Mouse (Mus musculus): ENCODE results near the gene Ablim1. TPM values are rescaled to one million over a fixed set of nuclear protein-coding genes. Genes with fewer than 3 reads are reported as not detected.

Gene Ablim1
- total RNA-seq, 2 experiments from 2014 or later: 10.0 to 12.6 TPM

- ATAC-seq (replicated peaks; ENCODE audit: low FRiP score, poor library complexity, severe bottlenecking): no peak
These were observed 216.3 kb downstream of the Ablim1 start for GRCm38 (mm10) chr19:57098241-57099093.

- ATAC-seq (replicated peaks; ENCODE audit: low FRiP score, poor library complexity, severe bottlenecking): no peak
These were observed 219.4 kb downstream of the Ablim1 start for GRCm38 (mm10) chr19:57095340-57095739.

GRCm38 (mm10) chr19:57093698-57094004 is 221.1 kb downstream of the Ablim1 start:
- no peak for ATAC-seq (replicated peaks; ENCODE audit: low FRiP score, poor library complexity, severe bottlenecking)

GRCm38 (mm10) chr19:57092958-57093697 is 221.6 kb downstream of the Ablim1 start:
- ATAC-seq (replicated peaks; ENCODE audit: low FRiP score, poor library complexity, severe bottlenecking): no peak

GRCm38 (mm10) chr19:57091278-57091677 is 223.4 kb downstream of the Ablim1 start:
- no peak for ATAC-seq (replicated peaks; ENCODE audit: low FRiP score, poor library complexity, severe bottlenecking)

- no peak for ATAC-seq (replicated peaks; ENCODE audit: low FRiP score, poor library complexity, severe bottlenecking)
These were observed 225.8 kb downstream of the Ablim1 start for GRCm38 (mm10) chr19:57088804-57089369.

GRCm38 (mm10) chr19:57084520-57085166 is 230.1 kb downstream of the Ablim1 start:
- no peak for ATAC-seq (replicated peaks; ENCODE audit: low FRiP score, poor library complexity, severe bottlenecking)

- ATAC-seq (replicated peaks; ENCODE audit: low FRiP score, poor library complexity, severe bottlenecking): no peak
These were observed 230.8 kb downstream of the Ablim1 start for GRCm38 (mm10) chr19:57083887-57084286.

- ATAC-seq (replicated peaks; ENCODE audit: low FRiP score, poor library complexity, severe bottlenecking): no peak
These were observed 231.6 kb downstream of the Ablim1 start for GRCm38 (mm10) chr19:57083183-57083555.

GRCm38 (mm10) chr19:57082454-57083182 is 232.1 kb downstream of the Ablim1 start:
- ATAC-seq (replicated peaks; ENCODE audit: low FRiP score, poor library complexity, severe bottlenecking): no peak

GRCm38 (mm10) chr19:57081536-57081935 is 233.2 kb downstream of the Ablim1 start:
- ATAC-seq (replicated peaks; ENCODE audit: low FRiP score, poor library complexity, severe bottlenecking): no peak

- ATAC-seq (replicated peaks; ENCODE audit: low FRiP score, poor library complexity, severe bottlenecking): no peak
These were observed 235.1 kb downstream of the Ablim1 start for GRCm38 (mm10) chr19:57079606-57079981.

- ATAC-seq (replicated peaks; ENCODE audit: low FRiP score, poor library complexity, severe bottlenecking): no peak
These were observed 235.7 kb downstream of the Ablim1 start for GRCm38 (mm10) chr19:57078867-57079605.

GRCm38 (mm10) chr19:57077826-57078699 is 236.7 kb downstream of the Ablim1 start:
- no peak for ATAC-seq (replicated peaks; ENCODE audit: low FRiP score, poor library complexity, severe bottlenecking)

GRCm38 (mm10) chr19:57073450-57073849 is 241.3 kb downstream of the Ablim1 start:
- ATAC-seq (replicated peaks; ENCODE audit: low FRiP score, poor library complexity, severe bottlenecking): no peak

- no peak for ATAC-seq (replicated peaks; ENCODE audit: low FRiP score, poor library complexity, severe bottlenecking)
These were observed 242.0 kb downstream of the Ablim1 start for GRCm38 (mm10) chr19:57072756-57073155.

GRCm38 (mm10) chr19:57067108-57067613 is 247.6 kb downstream of the Ablim1 start:
- ATAC-seq (replicated peaks; ENCODE audit: low FRiP score, poor library complexity, severe bottlenecking): no peak

GRCm38 (mm10) chr19:57066313-57066712 is 248.4 kb downstream of the Ablim1 start:
- no peak for ATAC-seq (replicated peaks; ENCODE audit: low FRiP score, poor library complexity, severe bottlenecking)
